Mouse (Mus musculus) cerebellum, adult 2 months (tissue): ENCODE results near the gene Plet1.

Source experiments
- CTCF ChIP-seq: fragments of 200-500 bp; IDR thresholded peaks from 2 replicates; pipeline ENCODE4 v1.5.1; 2011; ENCODE audit warnings: low read depth, mild to moderate bottlenecking, control low read depth, low read length, moderate library complexity, borderline replicate concordance; ENCODE audit not compliant: insufficient read depth
- POLR2A ChIP-seq: fragments of 200-500 bp; IDR thresholded peaks from 2 replicates; pipeline ENCODE4 v1.6.1; 2011; ENCODE audit warnings: low read length, control low read depth, borderline replicate concordance; ENCODE audit not compliant: insufficient read depth

GRCm38 (mm10) chr9:50496546-50496945 is 2.2 kb downstream of the Plet1 start:
- TF ChIP-seq POLR2A (no peak), CTCF (no peak)
